Mouse (Mus musculus) adrenal gland, adult 8-10 months (tissue): ENCODE measurements around the gene Med12l. TPM values are rescaled to one million over a fixed set of nuclear protein-coding genes. Genes with fewer than 3 reads are reported as not detected.

Experiments
- DNase-seq: peaks from one replicate; pipeline ENCODE4 v3.0.0; 2022
- total RNA-seq, 4 experiments: library from RNA; stranded (reverse); gene quantifications; 2 replicates each; pipeline ENCODE4 v1.2.4; 2022

The Med12l gene
- total RNA-seq, 4 experiments from 2014 or later: 13.0 to 19.3 (median 16.9) TPM

DNA sequence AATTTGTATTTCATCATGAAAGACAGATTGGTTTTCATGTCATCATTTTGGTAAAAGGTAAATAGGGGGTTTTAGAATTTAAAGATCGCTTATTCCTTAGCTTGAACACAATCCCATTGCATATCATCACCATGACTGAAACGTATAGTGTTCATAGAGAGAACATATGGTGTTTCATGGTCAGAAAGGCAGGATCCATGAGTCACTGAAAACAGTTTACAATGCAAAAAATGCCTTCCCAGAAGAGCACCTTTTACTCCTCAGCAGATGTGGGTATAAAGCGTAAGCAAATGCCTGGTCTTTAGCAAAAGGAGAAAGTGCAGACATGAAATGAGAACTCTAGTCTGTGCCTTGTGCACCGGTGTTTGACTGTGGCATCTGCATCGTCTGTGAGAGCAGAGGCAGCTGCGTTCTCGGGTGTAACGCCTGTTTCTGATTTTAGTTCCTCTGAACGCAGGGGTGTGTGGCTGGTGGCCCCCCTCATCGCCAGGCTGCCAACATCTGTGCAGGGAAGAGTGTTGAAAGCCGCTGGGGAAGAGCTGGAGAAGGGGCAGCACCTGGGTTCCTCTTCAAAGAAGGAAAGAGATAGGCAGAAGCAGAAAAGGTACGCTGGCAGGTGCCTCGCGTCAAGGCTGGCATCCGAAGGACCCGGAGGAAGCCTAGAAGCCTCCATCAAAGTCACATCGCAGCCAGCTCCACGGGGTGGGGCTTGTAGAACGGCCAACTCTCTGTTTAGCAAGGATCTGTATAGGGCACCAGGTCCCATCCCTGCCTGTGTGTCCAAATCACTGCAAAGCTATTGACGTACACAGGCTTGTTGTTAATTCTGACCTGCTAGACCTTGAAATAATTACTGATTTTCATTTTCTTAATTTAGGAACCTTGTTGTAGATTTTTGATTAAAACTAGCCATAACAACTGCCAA lies 252.4 kb downstream of the Med12l start:
- DNase-seq: no peak

DNA sequence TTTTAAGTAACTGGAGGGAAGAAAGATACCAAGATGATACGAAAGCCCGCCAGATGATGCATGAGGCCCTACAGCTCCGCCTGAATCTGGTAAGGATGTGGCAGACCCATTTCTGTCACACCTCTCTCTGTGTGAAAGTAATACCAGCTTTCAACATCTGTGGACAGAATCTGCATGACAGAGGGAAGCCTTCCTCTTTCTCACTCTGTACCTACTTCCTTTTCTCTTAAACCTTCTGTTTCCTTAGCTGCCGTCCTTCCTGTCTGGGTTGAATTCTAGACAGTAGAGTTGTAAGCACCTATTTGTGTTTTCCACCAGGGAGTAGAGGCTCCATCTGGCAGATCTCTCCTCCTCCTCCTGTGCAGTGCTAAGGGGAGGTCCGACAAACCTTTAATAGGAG lies 255.1 kb downstream of the Med12l start:
- no peak for DNase-seq

DNA sequence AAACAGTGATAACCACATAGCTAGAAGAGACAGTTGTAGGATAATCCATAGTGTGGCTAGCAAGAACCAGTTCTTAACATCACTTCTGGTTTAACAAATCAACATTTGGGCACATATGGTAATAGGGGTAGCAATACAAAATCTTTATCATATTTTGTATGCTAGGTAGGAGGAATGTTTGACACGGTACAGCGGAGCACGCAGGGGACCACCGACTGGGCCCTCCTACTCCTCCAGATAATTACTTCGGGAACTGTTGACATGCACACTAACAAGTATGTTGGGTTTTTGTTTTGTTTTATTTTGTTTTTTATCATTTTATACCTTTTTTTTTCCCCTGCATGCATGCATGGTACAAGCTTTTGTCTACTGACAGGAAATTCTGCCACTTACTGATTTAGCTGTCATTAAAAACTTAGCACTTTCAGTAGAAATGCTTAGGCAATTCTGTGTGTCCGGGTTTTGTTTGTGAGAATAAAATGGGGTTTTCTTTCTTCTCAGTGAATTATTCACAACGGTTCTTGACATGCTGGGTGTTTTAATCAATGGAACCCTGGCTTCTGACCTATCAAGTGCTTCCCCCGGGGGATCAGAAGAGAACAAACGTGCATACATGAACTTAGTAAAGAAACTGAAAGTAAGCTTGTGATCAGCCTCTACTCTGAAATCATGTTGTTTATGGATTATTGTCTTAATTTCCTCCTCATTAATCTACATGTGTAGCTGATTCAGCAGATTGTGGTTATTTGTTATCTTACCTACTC lies 256.3 kb downstream of the Med12l start:
- DNase-seq: no peak

DNA sequence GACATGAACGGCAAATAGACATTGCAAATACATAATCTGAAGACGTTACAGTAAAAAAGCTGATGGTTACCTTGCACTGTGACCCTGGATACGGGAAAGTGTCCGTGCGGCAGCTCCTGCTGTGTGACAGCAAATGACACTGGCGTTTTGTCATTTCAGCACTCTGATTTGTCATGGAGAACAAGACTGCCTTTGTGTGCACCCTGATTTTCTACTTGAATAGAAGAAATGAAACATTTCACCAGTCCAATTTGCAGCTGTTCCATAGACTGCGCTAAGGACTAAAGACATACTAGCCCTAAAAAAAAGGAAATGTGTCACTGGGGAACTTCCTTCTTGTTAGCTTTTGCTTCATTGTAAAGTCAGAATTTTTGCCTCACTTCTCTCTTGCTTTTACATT lies 257.1 kb downstream of the Med12l start, which contains the start of gene P2ry12:
Gene P2ry12, minus strand, starts transcription at position 168 of the 400 bp plus-strand sequence.
- no peak for DNase-seq

DNA sequence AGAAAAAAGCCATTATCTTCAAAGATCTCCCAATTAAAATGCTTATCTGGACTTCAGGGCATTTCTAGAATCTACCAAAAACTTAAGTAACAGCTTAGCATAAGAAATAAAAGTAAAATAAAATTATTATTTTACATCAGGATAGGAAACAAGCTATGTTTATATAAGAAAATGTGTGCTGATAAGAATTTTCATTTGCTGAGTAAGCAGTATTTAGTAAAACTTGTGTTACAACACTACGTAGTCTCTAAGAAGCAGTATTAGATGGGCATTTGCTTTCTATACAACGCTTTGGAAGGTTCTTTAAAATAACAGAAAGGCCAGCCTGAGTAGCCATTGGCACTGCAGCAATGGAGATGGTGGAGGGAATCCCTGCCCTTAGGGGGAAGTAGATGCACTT lies 257.8 kb downstream of the Med12l start:
- DNase-seq: no peak

DNA sequence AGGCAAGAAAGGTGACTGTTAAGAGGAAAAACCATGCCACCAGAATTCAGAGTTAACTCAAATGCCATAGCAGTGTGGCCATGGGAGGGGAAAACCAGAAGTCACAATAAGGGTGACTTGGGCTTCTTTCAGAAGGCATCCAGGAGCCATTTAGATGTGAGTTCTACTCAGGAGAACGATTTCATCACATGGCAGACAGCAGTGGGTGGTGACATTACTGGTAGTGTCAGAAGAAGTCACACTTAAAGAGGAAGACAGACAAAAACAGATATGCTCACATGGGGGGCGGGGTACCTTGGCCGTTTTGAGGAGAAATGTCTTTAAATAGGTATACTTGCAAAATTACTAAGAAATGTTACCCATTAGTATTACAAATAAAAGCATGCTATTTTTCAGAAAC lies 258.4 kb downstream of the Med12l start:
- DNase-seq: no peak

DNA sequence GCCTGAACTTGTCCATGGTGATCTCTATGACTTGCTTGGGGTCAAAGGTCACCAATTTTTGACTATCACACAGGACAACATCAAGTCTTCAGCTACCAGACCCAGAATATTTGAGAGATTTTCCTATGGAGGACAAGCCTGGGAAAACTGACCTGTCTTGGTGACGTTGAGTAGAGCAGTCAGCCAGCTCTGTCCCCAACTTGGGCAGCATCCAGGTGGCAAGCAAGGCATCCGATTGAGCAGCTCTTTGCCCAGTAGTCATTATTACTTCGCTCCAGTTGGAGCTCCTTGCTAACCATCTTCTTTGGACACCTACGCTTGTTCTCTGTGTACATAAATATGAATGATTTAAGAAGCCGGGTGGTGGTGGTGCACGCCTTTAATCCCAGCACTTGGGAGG lies 265.2 kb downstream of the Med12l start:
- no peak for DNase-seq

DNA sequence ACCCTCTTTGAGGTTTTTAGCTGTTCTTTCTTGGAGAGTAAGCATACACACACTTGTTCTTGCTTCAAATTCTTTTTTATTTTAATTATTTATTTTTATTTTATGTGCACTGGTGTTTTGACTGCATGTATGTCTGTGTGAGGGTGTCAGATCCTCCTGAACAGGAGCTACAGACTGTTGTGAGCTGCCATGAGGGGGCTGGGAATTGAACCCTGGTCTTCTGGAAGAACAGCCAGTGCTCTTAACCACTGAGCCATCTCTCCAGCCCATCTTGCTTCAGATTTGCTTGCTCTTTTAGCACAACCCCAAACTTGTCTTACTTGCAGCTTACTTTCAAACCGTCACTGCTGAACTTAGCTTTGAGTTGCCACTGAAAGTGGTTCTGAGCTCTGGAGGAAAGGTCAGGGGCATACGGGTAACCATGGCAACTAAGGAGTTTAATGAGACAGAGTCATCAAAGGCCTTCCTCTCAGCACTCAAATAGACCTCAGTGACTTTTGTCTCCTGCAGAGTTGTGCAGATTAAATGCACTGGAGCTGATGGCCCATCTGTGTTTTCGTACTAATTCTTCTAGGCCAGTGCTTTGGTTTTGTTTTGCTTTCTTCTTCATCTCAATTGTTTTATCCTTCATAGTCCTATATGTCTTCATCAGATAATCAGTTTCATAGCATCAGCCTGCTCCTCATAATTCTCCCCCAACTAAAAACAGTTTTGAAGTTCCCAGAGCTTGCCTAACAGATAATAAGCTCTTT lies 272.1 kb downstream of the Med12l start:
- DNase-seq: peak; percentile 61

DNA sequence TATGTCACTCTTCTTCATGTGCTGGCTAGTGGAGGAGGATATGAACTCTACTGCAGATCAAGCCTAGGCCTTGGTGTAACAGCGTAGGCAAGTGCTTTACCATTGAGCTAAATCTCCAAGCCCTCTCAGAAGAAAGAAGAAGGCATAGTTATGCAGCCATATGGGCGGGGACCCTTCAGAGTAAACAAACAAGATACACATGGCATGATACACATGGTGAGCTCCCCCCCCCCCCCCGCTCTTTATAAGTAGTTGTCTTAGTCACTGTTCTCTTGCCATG lies 272.6 kb downstream of the Med12l start:
- DNase-seq: no peak

DNA sequence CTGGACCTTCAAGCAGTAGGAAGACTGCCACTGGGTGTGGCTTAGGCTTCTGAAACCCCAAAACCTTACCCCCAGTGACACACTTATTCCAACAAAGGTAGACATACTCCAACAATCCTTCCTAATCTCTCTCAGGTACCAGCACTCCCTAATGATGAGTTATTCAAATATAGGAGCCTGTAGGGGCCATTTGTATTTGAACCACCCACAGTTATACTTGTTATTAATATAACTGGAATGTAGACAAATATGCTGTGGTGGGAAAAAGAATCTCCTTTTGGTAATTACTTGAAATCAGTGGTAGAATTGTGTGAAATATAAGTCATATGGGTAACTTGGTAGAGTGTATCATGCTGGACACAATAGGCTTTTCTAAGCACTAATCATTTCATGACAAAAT lies 273.0 kb downstream of the Med12l start:
- no peak for DNase-seq

DNA sequence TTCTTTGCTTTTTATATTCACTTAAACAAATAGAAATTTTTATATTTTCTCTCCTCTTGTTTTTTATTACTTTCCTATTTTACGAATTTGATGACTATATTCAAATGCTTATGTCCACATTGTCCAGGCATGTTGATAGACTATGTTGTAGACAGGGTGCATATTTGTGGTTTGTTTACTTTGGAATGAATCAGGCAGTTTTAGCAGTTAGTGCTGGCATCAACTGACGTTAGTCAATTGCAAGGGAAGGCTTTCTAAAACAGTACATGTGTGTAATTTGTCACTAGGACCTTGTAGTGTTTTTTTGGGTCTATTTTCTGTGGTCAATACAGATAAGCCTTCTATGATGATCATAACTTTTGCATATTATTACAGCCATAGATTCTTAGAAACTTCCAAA lies 284.9 kb downstream of the Med12l start:
- DNase-seq: no peak

DNA sequence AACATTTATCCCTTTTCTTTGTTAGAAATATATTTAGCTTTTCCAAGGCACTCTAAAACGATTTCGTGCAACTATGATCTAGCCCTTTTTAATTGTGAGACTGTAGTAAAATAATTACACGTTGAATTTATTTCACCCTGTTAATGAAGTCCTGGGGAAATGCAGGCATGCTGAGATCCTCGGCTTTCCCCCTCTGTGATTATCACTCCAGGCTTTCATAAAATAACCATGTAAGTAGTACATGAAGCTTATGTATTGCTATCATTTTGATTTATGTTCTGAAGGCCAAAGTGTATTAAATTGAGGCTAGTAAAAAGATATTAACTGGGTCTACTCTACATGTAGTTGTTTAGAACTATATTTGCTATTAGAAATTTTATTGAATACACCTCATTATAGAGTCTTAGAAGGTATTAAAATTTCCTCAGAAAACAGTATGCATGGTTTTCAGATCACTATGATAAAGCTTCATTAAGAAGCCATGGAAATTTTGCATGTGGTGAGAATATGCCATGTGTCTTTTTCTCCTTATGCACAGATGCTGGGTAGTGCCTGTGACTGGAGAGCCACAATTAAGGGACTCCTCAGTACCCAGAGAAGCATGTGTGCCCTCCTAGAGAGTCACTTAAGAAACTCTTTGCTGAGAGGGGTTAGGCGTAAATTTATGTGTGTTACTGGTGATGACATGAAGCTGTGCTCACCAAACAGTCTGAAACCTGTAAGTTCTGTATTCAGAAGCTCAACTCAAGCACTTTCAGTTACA lies 288.0 kb downstream of the Med12l start:
- DNase-seq: no peak

DNA sequence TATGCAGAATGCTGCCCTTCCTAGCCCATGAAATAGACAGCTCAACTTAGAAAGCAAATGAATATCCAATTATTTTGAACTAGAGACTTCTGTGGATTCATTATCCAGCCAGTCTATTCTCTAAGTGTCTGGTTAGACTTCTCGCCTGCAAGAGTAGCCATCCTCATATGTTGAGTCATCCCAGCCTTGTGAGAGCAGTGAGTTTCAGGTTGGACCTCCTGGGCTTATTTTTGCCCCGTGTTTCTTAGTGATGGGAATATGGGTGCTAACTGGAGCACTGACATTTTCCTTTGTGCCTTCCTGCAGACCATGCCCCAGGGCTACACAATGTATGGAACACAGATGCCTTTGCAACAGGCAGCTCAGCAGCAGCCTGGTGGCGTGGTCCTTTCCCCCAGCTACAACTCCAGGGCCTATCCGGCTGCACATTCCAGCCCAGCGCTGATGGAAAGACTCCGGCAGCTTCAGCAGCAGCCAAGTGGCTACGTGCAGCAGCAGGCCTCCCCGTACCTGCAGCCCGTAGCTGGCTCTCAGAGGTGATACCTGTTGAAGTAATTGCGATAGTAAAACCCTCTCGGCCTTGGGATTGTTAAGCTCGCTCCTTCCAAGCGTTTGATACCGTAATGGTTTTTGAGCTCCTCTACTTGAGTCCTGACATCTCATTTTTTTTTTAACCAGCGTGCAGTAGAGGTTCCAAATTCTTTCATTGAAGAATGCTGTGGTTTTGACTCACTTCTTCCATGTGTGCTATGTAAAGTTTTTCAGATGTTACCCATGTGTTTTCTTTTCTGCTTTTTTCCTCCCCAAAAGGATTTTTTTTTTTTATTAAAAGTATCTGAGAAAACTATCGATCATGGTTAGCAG lies 290.3 kb downstream of the Med12l start:
- DNase-seq: no peak

DNA sequence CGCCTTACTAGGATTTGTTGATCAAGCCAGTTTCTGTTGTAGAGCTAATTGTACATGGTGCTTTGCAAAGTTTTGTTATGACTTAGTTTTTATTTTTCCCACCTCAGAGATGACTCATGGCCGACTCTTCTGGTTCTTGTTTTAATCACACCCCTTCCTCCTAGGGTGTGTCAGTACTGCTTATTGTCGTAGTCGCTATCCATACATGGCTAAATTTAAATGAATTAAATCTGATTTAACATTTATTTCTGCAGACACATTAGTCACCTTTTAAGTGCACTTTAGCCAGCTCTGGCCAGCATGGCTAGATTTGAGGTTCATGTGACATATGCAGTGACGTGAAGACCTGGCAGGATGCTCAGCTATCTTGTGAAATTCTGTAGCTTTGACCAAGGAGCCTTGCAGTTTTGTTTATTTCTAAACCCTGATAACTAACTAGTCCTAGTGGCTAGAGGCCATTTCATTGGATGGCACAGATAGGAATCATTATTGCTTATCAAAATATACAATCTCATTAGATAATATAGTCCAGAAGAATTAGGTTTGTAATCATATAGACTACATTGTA lies 291.0 kb downstream of the Med12l start:
- no peak for DNase-seq

DNA sequence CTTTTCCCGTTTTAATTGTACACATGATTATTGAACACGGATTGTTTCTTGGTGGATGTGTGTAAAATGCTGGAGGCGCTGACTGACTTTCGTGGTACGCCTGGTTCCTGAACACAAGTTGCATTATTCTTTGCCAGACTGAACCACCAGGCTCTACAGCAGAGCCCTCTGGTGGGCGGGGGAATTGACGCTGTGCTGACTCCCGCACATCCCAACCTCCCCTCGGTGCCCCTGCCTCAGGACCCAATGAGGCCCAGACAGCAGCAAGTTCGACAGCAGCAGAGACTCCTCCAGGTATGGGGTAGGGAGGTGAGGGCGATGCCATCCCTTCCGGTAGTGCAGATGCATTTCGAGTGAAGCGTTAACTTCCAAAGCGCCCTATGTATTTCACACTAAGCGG lies 292.0 kb downstream of the Med12l start:
- no peak for DNase-seq

DNA sequence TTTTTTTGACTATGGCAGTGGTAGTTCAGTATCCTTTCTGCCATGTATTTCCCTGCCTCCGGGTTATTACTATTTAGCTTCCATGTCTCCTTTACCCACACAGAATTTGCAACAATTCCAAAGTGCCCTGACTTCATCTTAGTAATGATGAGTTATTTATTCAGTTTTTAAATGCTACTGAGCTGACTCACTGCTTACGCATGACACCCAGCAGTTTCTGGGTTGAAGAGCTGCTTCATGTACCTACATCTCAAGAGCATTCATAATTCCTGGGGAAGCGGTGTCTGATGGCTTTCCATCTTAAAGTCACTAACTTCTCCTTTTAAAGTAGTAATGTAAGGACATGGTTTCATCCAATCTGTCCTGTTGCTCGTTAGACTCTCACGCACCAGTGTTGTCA lies 299.3 kb downstream of the Med12l start:
- DNase-seq: no peak

DNA sequence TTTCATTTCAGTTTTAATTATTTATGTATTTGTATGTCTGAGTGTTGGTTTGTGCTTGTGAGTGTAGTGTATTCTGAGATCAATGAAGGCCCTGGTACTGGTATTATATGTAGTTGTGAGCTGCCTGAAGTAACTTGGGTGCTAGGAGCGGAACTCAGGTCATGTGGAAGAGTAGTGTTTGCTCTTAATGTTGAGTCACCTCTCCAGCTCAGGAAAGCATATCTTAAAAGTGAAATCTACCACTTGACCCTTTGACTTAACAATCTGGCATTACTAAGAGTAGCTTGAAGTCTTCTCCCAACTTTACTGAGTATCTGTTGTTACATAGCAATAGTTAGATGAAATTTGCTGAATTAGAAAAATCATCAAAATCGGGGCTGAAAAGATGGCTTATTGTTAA lies 299.9 kb downstream of the Med12l start:
- no peak for DNase-seq

DNA sequence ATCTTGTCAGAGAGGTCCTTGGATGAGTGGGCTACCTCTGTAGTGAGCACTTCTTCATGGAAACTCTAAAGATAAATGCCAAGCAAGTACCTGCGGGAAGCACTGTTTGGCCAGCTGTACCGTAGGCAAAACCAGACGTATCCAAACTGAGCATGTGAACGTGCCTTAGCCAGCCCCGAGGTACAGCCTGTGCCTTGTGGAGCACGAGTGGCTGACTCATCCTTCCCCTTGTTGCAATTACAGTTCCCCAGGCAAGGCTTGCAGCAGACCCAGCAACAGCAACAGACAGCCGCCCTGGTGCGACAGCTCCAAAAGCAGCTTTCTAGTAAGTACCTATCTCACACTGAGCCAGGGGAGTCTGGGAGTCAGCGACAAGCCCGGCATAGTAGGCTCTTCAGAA lies 307.0 kb downstream of the Med12l start:
- peak; percentile 21 for DNase-seq

DNA sequence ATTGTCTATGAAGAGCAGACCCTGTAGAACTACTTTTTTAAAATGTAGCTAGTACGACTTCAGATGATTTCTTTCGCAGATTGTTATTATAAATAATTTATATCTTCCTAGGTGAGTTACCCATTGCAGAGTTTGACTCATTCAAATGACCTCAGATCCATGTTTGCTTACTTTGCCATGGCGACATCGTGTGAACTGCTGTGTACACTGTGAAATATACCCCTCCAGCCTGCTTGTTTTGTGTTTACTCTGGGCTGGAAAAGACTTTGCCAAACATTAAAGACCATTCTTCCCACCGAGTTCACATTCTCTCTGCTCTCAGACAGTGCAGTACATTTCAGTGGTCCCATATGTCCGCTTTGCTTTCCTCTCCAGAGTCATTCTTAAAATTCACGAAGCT lies 310.5 kb downstream of the Med12l start:
- no peak for DNase-seq

DNA sequence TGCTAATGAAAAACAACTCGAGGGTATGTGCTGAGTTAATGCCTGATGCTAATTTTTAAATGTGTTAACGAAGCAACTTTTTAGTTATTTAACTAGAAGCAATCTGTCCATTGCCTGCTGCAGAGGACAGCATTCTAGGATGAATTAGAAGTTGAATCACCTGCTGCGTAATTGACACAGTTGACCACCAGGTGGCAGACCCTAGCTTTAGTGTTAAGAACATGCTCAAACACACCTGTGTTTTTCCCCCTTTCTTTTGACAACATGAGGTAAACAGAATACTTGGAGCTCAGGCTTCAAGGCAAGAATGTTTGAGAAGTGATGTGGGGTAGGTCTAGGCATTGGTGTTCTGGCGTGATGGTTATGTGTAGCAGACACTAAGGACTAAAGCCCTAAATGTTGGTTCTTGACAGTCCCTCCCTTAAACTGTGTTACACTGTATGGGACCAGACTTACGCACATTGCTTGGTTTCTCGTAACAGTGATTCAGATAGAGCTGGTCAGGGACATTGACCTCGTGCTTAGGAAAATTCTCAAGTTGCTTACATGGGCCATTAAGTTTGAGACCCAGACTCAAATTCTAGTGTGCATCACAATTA lies 315.8 kb downstream of the Med12l start:
- DNase-seq: peak; percentile 9

DNA sequence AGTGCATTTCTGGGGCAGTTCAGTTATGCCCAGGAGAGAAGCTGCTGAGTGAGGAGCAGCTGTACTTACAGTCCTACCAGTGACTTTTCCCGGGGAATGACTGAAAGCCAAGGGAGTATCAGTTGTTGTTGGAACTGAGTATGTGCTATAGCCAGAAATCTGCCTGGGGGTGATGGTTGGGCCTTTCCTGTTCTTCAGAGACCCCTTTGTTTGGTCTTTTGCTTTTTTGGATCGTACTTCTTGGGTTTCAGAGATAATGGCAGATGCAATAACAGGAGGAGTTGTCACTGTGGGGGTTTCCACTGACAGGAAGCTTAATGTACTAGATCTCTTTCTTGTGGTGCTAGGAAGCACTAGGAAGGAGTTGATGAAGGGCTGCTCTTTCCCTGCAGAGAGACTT lies 322.9 kb downstream of the Med12l start:
- no peak for DNase-seq
